Mouse (Mus musculus) hindbrain, embryonic 15.5 days (tissue): Measurements from ENCODE around the gene Timp2. TPM values are rescaled to one million over a fixed set of nuclear protein-coding genes. Genes with fewer than 3 reads are reported as not detected.

Experiments
- ATAC-seq: fragments of 200-750 bp; cut with Nextera tagmentation; 2 replicates; pipeline ENCODE4 v1.8.0; 2017; ENCODE audit warnings: low read depth, moderate number of reproducible peaks, moderate TSS enrichment; ENCODE audit not compliant: low FRiP score
- H3K27ac ChIP-seq: fragments of 300-500 bp; sonication (generic); replicated peaks from 2 replicates; pipeline ENCODE4 v1.5.1; 2015; ENCODE audit warnings: mild to moderate bottlenecking, inconsistent platforms
- H3K27me3 ChIP-seq: fragments of 300-500 bp; sonication (generic); 2 replicates; pipeline ENCODE4 v1.6.1; 2015; ENCODE audit warnings: control low read depth, inconsistent platforms
- H3K36me3 ChIP-seq: fragments of 300-500 bp; sonication (generic); 2 replicates; pipeline ENCODE4 v1.6.1; 2015; ENCODE audit warnings: control low read depth, inconsistent platforms
- H3K4me1 ChIP-seq: fragments of 300-500 bp; sonication (generic); replicated peaks from 2 replicates; pipeline ENCODE4 v1.6.1; 2015; ENCODE audit warnings: control low read depth, inconsistent platforms
- H3K4me2 ChIP-seq: fragments of 300-500 bp; sonication (generic); 2 replicates; pipeline ENCODE4 v1.6.1; 2015; ENCODE audit warnings: moderate library complexity, mild to moderate bottlenecking, inconsistent platforms
- H3K4me3 ChIP-seq: fragments of 300-500 bp; sonication (generic); 2 replicates; pipeline ENCODE4 v1.5.1; 2015; ENCODE audit warnings: mild to moderate bottlenecking, inconsistent platforms
- H3K9ac ChIP-seq: fragments of 300-500 bp; sonication (generic); 2 replicates; pipeline ENCODE4 v1.6.1; 2015; ENCODE audit warnings: inconsistent platforms
- H3K9me3 ChIP-seq: fragments of 300-500 bp; sonication (generic); 2 replicates; pipeline ENCODE4 v1.6.1; 2016; ENCODE audit warnings: control low read depth, inconsistent platforms
- WGBS: fragments of 180-500 bp; shearing (Covaris S2); methylation state at CpG from one replicate; pipeline ENCODE4 v1.1.7; 2015; 5-methylcytosine and 5-hydroxymethylcytosine counted together
- polyA plus RNA-seq: library from polyadenylated mRNA; unstranded; fragments of >200 nt; fragmentation: Nextera tagmentation; extraction: Ambion mirVana; gene quantifications from 2 replicates; pipeline ENCODE4 v1.2.1, GENCODE M21; 2015

Gene Timp2
- polyA plus RNA-seq, 1 experiment from 2014 or later, result 91.2 TPM

DNA sequence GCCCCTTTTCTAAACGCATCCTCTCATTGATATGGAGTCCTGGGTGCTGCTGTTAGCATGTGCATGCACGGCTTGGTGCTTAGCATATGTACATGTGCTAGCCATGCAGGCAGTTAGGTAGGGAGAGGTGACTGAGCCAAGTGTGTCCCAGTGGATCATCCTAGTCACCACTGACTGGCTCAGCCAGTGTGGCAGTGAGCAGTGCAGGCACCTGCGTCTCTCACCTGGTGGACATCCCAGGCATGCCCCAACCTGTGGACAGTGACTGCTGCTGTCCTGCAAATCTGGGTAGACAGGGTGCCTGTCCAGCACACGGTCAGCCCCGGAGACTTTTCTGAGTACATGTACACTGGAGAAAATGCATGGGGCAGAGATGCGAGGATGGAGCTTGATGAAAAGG lies 27.0 kb downstream of the Timp2 start:
- Histone ChIP-seq H3K4me3 (no peak overlapping the region), H3K9me3 (no peaks in the 10 kb centered on the region), H3K27me3 (no peaks in the 10 kb centered on the region), H3K4me2 (no peak overlapping the region), H3K9ac (no peak overlapping the region), H3K36me3 (no peaks in the 10 kb centered on the region), H3K27ac (peak overlapping the region; percentile 74), H3K4me1 (peaks cover 33% of the 10 kb centered on the region)
- no peak for ATAC-seq
- 92% methylated on average over 6 of the region's 6 CpGs for WGBS

DNA sequence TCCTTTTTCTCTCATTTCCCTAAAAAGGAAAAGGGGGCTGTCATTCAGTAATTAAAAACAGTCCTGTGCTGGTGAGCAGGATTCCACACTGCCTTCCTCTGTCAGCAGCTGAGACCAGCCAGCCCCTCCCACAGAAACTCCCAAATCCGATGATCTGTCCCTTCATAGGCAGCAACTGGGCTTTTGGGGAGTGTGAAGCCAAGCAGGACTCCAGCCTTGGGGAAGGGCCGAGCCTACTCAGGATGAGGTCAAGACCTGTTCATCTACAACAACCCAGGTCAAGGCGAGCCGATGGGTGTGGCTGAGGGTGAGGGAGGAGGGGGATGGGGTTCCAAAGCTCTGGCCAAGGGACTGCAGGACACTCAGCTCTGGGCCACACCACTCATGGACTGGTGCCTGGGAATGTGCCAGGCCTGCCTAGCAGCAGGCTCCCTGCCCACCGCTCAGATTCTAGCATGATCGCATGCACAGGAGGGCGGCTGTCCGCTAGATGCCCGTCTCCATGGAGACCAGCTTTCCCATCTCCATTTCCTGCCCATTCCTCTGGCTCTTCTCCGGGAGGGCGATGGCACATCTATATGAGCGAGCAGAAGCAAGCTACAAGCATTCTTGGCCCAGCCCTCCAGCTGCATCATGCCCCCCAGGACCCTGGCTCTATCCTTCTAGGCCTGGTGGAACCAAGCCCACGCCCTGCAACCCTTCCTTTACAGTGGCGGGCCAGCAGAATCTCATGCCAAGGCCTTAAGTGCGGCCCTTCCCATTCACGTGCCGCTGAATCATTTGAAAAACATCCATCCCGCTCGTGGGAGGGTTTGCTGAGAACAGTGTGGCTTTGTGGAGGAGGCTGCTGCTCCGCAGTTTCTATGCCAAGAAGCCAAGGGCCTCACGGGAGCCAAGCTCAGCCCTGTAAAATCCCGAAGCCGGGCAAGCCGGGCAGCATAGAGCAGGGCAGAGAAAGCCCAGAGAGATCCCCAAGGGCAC lies 28.3 kb downstream of the Timp2 start:
- Histone ChIP-seq H3K36me3 (no peaks in the 10 kb centered on the region), H3K27me3 (no peaks in the 10 kb centered on the region), H3K4me3 (no peak overlapping the region), H3K4me2 (peak overlapping the region; percentile 24), H3K9me3 (no peaks in the 10 kb centered on the region), H3K9ac (no peak overlapping the region), H3K27ac (peak overlapping the region; percentile 74), H3K4me1 (peaks cover 39% of the 10 kb centered on the region)
- peak; percentile 93 for ATAC-seq
- 38% methylated on average over 24 of the region's 24 CpGs for WGBS

DNA sequence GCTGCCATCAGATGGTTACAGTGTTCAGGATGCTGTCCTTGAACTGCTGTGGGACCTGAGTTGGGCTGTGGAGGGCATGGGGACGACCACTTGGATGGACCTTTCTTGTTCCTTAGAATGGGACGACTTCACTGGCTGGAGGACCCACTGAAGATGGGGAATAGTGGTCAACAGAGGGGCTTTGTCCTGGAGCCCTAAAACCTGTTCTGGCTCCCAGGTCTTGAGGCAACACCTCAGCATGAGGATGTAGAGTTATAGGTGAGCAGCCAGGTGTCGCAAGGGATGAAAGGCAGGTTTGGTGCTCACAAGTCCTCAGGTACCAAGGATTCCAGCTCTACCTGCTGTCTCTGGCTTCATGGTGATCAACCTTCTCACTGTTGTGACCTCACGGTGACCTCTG lies 29.0 kb downstream of the Timp2 start:
- whole genome bisulfite sequencing, result 93% methylated on average over 4 of the region's 4 CpGs
- H3K27me3 ChIP-seq, result no peaks in the 10 kb centered on the region
- no peak overlapping the region for H3K4me2 ChIP-seq
- H3K9me3 ChIP-seq, result no peaks in the 10 kb centered on the region
- no peak overlapping the region for H3K9ac ChIP-seq
- H3K4me3 ChIP-seq, result no peak overlapping the region
- peaks cover 46% of the 10 kb centered on the region for H3K4me1 ChIP-seq
- ATAC-seq, result no peak
- H3K36me3 ChIP-seq, result no peaks in the 10 kb centered on the region
- H3K27ac ChIP-seq, result peak overlapping the region; percentile 74

DNA sequence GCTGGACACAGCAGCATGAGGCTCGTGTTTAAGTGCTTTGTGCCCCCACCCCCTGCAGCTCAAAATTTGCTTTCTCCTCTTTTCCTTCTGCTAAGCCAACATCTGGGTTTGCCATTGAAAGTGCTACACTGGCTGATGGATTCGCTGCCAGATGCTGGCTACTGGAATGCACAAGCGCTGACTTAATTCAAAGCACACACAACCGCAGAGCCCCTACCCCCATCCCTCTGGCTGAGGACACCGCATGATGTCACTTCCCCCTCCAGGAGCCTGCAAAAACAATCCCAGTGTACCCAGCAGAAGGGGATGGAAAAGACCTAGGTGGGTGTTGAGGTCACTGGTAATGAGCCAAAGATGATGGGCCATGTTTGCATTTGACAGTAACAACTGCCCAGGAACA lies 31.0 kb downstream of the Timp2 start:
- H3K4me2 ChIP-seq, result no peak overlapping the region
- no peaks in the 10 kb centered on the region for H3K9me3 ChIP-seq
- H3K4me1 ChIP-seq, result peaks cover 55% of the 10 kb centered on the region
- no peak for ATAC-seq
- H3K4me3 ChIP-seq, result no peak overlapping the region
- no peak overlapping the region for H3K9ac ChIP-seq
- H3K27ac ChIP-seq, result no peak overlapping the region
- 77% methylated on average over 5 of the region's 5 CpGs for WGBS
- no peaks in the 10 kb centered on the region for H3K27me3 ChIP-seq
- H3K36me3 ChIP-seq, result peaks cover 4% of the 10 kb centered on the region; the same call in 1 of the 2 replicates

- Histone ChIP-seq H3K27ac (no peak overlapping the region), H3K4me1 (peaks cover 55% of the 10 kb centered on the region), H3K4me2 (no peak overlapping the region), H3K9ac (no peak overlapping the region), H3K9me3 (no peaks in the 10 kb centered on the region), H3K4me3 (no peak overlapping the region), H3K27me3 (no peaks in the 10 kb centered on the region), H3K36me3 (peaks cover 6% of the 10 kb centered on the region; the same call in 1 of the 2 replicates)
- WGBS, result 90% methylated on average over 5 of the region's 5 CpGs
- no peak for ATAC-seq
These were observed 31.6 kb downstream of the Timp2 start for GRCm38 (mm10) chr11:118323974-118324373.

GRCm38 (mm10) chr11:118322647-118323046 lies 32.9 kb downstream of the Timp2 start:
- Histone ChIP-seq H3K27me3 (no peaks in the 10 kb centered on the region), H3K9me3 (no peaks in the 10 kb centered on the region), H3K4me3 (no peak overlapping the region), H3K36me3 (peaks cover 16% of the 10 kb centered on the region; the same call in 1 of the 2 replicates), H3K27ac (peak overlapping the region; percentile 42; the same call in 1 of the 2 replicates), H3K9ac (no peak overlapping the region), H3K4me2 (no peak overlapping the region), H3K4me1 (peaks cover 45% of the 10 kb centered on the region)
- 39% methylated on average over 3 of the region's 3 CpGs for WGBS
- no peak for ATAC-seq

GRCm38 (mm10) chr11:118321971-118322370 lies 33.6 kb downstream of the Timp2 start:
- peaks cover 16% of the 10 kb centered on the region; the same call in 1 of the 2 replicates for H3K36me3 ChIP-seq
- no peak overlapping the region for H3K4me3 ChIP-seq
- no peak for ATAC-seq
- no peaks in the 10 kb centered on the region for H3K27me3 ChIP-seq
- H3K9ac ChIP-seq, result no peak overlapping the region
- H3K4me1 ChIP-seq, result peaks cover 38% of the 10 kb centered on the region
- no peak overlapping the region for H3K4me2 ChIP-seq
- H3K27ac ChIP-seq, result peak overlapping the region; percentile 42; the same call in 1 of the 2 replicates
- no peaks in the 10 kb centered on the region for H3K9me3 ChIP-seq
- 66% methylated on average over 4 of the region's 4 CpGs for WGBS

DNA sequence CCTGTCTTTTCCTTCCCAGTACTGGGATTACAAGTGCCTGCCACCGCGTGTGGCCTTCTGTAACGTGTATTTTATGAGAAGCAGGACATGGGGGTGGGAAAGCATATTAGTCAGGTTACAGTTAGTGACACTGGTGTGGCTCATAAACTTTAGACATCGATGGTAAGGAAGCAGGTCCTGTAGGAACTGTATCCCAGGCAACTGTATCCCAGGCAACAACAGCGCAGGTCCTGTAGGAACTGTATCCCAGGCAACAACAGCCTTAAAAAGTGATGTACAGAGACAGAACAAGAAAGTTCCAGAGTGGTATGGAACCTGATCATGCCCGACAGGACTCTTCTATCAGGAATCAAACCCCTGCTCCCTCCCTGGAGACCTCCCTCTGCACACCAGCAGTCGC lies 34.0 kb downstream of the Timp2 start:
- peaks cover 16% of the 10 kb centered on the region; the same call in 1 of the 2 replicates for H3K36me3 ChIP-seq
- H3K9me3 ChIP-seq, result no peaks in the 10 kb centered on the region
- no peak overlapping the region for H3K9ac ChIP-seq
- 53% methylated on average over 7 of the region's 7 CpGs for WGBS
- no peak overlapping the region for H3K4me2 ChIP-seq
- peaks cover 34% of the 10 kb centered on the region for H3K4me1 ChIP-seq
- 0 out of 2 replicates have a peak overlapping the region, but pooled peaks have one; percentile 34 for H3K27ac ChIP-seq
- ATAC-seq, result no peak
- no peaks in the 10 kb centered on the region for H3K27me3 ChIP-seq
- H3K4me3 ChIP-seq, result no peak overlapping the region

GRCm38 (mm10) chr11:118318678-118319077 lies 36.9 kb downstream of the Timp2 start:
- Histone ChIP-seq H3K27me3 (no peaks in the 10 kb centered on the region), H3K4me2 (no peak overlapping the region), H3K4me1 (peaks cover 24% of the 10 kb centered on the region), H3K9ac (no peak overlapping the region), H3K9me3 (no peaks in the 10 kb centered on the region), H3K4me3 (no peak overlapping the region), H3K36me3 (peaks cover 26% of the 10 kb centered on the region), H3K27ac (no peak overlapping the region)
- 66% methylated on average over 5 of the region's 5 CpGs for WGBS
- ATAC-seq, result no peak

DNA sequence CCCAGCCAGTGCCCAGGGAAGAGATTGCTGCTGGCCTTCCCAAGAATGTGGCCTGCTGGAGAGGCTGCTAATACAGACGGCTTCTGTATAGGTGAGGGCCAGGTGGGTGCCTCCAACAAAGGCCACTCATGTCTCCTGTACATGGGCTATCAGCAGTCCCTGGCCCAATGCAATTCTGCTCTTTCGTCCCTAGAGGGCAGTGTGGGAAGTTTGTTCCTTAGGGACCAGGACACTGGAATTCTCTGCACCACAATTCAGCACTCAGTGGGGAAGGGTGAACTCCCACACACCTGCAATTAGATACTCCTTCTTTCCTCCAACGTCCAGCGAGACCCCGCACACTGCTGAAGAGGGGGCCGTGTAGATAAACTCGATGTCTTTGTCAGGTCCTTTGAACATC lies 38.4 kb downstream of the Timp2 start:
- Histone ChIP-seq H3K4me2 (no peak overlapping the region), H3K27me3 (no peaks in the 10 kb centered on the region), H3K36me3 (peaks cover 26% of the 10 kb centered on the region), H3K4me1 (peaks cover 16% of the 10 kb centered on the region), H3K9ac (no peak overlapping the region), H3K4me3 (no peak overlapping the region), H3K9me3 (no peaks in the 10 kb centered on the region), H3K27ac (no peak overlapping the region)
- WGBS, result 26% methylated on average over 7 of the region's 7 CpGs
- ATAC-seq, result peak; percentile 65

DNA sequence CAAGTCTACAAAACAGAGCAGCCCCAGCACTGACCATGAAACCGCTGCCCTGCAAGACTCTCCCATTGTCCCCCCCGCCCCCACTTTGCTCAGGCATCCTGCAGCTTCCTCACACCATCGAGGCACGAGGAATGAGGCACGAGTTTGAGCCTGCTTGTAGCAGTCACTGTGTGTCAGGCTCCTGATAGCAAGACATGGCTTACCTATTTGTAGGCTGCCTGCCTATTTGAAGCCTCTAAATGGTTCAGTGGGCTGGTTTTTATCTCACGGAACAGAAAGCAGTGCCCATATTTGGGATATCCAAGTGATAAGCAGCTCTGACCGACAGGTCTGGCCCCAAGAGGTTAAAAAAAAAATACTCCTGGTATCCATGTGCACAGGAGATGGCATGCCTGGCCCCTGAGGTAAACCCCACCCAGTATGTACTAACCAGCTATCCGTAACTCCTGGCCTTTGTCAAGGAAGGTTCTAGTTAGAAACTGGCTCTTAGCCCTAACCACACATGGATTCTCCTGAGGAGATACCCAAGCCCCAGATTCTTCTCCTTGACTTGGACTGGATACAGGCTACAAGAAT lies 39.2 kb downstream of the Timp2 start:
- no peak overlapping the region for H3K4me3 ChIP-seq
- H3K36me3 ChIP-seq, result peaks cover 31% of the 10 kb centered on the region
- H3K9me3 ChIP-seq, result no peaks in the 10 kb centered on the region
- H3K27ac ChIP-seq, result no peak overlapping the region
- ATAC-seq, result no peak
- H3K4me2 ChIP-seq, result no peak overlapping the region
- H3K27me3 ChIP-seq, result no peaks in the 10 kb centered on the region
- H3K9ac ChIP-seq, result no peak overlapping the region
- 86% methylated on average over 8 of the region's 8 CpGs for WGBS
- peaks cover 8% of the 10 kb centered on the region for H3K4me1 ChIP-seq

GRCm38 (mm10) chr11:118312132-118312723 lies 43.3 kb downstream of the Timp2 start:
- Histone ChIP-seq H3K27ac (no peak overlapping the region), H3K4me2 (no peak overlapping the region), H3K27me3 (no peaks in the 10 kb centered on the region), H3K4me1 (no peaks in the 10 kb centered on the region), H3K36me3 (peaks cover 48% of the 10 kb centered on the region), H3K9me3 (peaks cover 3% of the 10 kb centered on the region; the same call in 1 of the 2 replicates), H3K9ac (no peak overlapping the region), H3K4me3 (no peak overlapping the region)
- 86% methylated on average over 6 of the region's 6 CpGs for WGBS
- no peak for ATAC-seq
